In genomic region chr10:110707390-110708113, GRCm38 (mm10) we compare ENCODE assay signal across 9 mouse cellular contexts. TPM values are rescaled to one million over a fixed set of nuclear protein-coding genes. Genes with fewer than 3 reads are reported as not detected.
DNase-seq lines count a peak whose midpoint lies in the region; ATAC-seq and TF ChIP-seq lines count a peak whose summit lies in the region.
"Had no signal": no experiment of that assay in that cellular context is flagged by ENCODE, and none has a peak within 500 bp of the region (broad histone marks: within the 10 kb centered on the region; RNA-seq: fewer than 3 reads in every experiment).

No protein-coding gene starts in this region.

- DNase-seq in heart, adult 11 months = peak; percentile 42
- DNase-seq in NIH3T3 (ENCODE audit: low read depth) = peak; percentile 11
- DNase-seq in kidney, adult 11 months = peak; percentile 83
- DNase-seq in liver, embryonic 14.5 days (ENCODE audit: low read depth in 3 of 3, low spot score in 3 of 3) = peak in 2 of 3 experiments; percentile 6 to 7
- DNase-seq in urinary bladder, postnatal 10 days (ENCODE audit: low spot score) = no peak
- DNase-seq in spleen, postnatal 10 days (ENCODE audit: low spot score in 2 of 2) = no peak
- DNase-seq in gastrocnemius, adult 8-10 months (ENCODE audit: low spot score in 2 of 2) = no peak

- H3K27me3 ChIP-seq in heart, embryonic 12.5 days (replicated peaks) = no peaks in the 10 kb centered on the region
- no peaks in the 10 kb centered on the region for H3K27me3 ChIP-seq in liver, embryonic 14.5 days (ENCODE audit: control insufficient read depth, insufficient read depth, low read length)
- H3K27me3 ChIP-seq: midbrain, embryonic 12.5 days had no signal

- peak; percentile 25 for TF ChIP-seq CTCF in liver, embryonic 14.5 days (IDR thresholded peaks at IDR 0.05; ENCODE audit: low read depth)

- H3K9ac ChIP-seq in heart, embryonic 12.5 days = no peak overlapping the region
- no peak overlapping the region for H3K9ac ChIP-seq in liver, embryonic 14.5 days (replicated peaks)
- H3K9ac ChIP-seq: midbrain, embryonic 12.5 days had no signal

- H3K4me1 ChIP-seq in heart, embryonic 12.5 days (replicated peaks) = no peaks in the 10 kb centered on the region
- H3K4me1 ChIP-seq in liver, embryonic 14.5 days (replicated peaks; ENCODE audit: control insufficient read depth in 2 of 2, insufficient read depth in 2 of 2, low read length in 1 of 2) = peaks cover 0 to 4% of the 10 kb centered on the region in 2 experiments; a peak in 2 of 4 replicates
- H3K4me1 ChIP-seq: midbrain, embryonic 12.5 days had no signal

- no peaks in the 10 kb centered on the region for H3K36me3 ChIP-seq in heart, embryonic 12.5 days
- no peaks in the 10 kb centered on the region for H3K36me3 ChIP-seq in liver, embryonic 14.5 days (replicated peaks; ENCODE audit: control insufficient read depth, insufficient read depth, low read depth)
- H3K36me3 ChIP-seq: midbrain, embryonic 12.5 days had no signal

- ATAC-seq in heart, embryonic 12.5 days (ENCODE audit: insufficient number of reproducible peaks, low FRiP score) = no peak
- ATAC-seq in liver, embryonic 14.5 days (ENCODE audit: insufficient read depth) = peak; percentile 62

- 0 out of 2 replicates have a peak, but pooled peaks cover 2% of the 10 kb centered on the region for H3K9me3 ChIP-seq in heart, embryonic 12.5 days (replicated peaks)
- no peaks in the 10 kb centered on the region for H3K9me3 ChIP-seq in liver, embryonic 14.5 days (ENCODE audit: control insufficient read depth, low read length)
- H3K9me3 ChIP-seq: midbrain, embryonic 12.5 days had no signal

- WGBS in heart, embryonic 12.5 days = 53% methylated on average over 16 of the region's 16 CpGs
- 40% methylated on average over 16 of the region's 16 CpGs for WGBS in liver, embryonic 14.5 days (ENCODE audit: insufficient replicate concordance)

- no peak overlapping the region for H3K27ac ChIP-seq in heart, embryonic 12.5 days (ENCODE audit: poor library complexity, severe bottlenecking)
- no peak overlapping the region for H3K27ac ChIP-seq in liver, embryonic 14.5 days
- H3K27ac ChIP-seq: midbrain, embryonic 12.5 days had no signal

- no peak overlapping the region for H3K4me2 ChIP-seq in heart, embryonic 12.5 days
- H3K4me2 ChIP-seq in liver, embryonic 14.5 days (ENCODE audit: low read depth) = 0 out of 2 replicates have a peak overlapping the region, but pooled peaks have one; percentile 8
- H3K4me2 ChIP-seq: midbrain, embryonic 12.5 days had no signal

- TF ChIP-seq EP300 in liver, embryonic 14.5 days (IDR thresholded peaks at IDR 0.05; ENCODE audit: low read depth) = no peak

- no peak overlapping the region for H3K4me3 ChIP-seq in heart, embryonic 12.5 days
- H3K4me3 ChIP-seq in liver, embryonic 14.5 days (ENCODE audit: insufficient read depth in 1 of 2, low read depth in 2 of 2, low read length in 2 of 2) = no peak overlapping the region
- H3K4me3 ChIP-seq: midbrain, embryonic 12.5 days had no signal

RNA-seq across cellular contexts. Expression of gene E2f7, which starts 37.7 kb away (rescaled TPM):
- polyA plus RNA-seq in heart, embryonic 12.5 days (2016; fragmentation: Nextera tagmentation; extraction: Ambion mirVana) = 20.1 and 22.6 TPM in 2 replicates
- 1.7 and 1.9 TPM in 2 replicates for polyA plus RNA-seq in liver, embryonic 14.5 days (2012; rRNA removed)
- polyA plus RNA-seq in liver, embryonic 14.5 days (2014; fragmentation: Nextera tagmentation; extraction: Ambion mirVana) = 7.1 and 8.6 TPM in 2 replicates
- 1 to 10 TPM in 1 of 4 experiments, under 1 TPM in 3; 0.17 to 1.0 (median 0.27) TPM for total RNA-seq in gastrocnemius, adult 8-10 months (2022)

Comparison
In these comparisons a context has a peak if more than half of its experiments do, and no peak if none do; other contexts are left out.
1. DNase-seq: peak in heart, adult 11 months (single experiment), NIH3T3 (single experiment), kidney, adult 11 months (single experiment) and liver, embryonic 14.5 days (2 of 3); none in urinary bladder, postnatal 10 days (single experiment), spleen, postnatal 10 days (0 of 2) and gastrocnemius, adult 8-10 months (0 of 2).